Mouse (Mus musculus): ENCODE results near the gene Tcf12.

Gene Tcf12

DNA sequence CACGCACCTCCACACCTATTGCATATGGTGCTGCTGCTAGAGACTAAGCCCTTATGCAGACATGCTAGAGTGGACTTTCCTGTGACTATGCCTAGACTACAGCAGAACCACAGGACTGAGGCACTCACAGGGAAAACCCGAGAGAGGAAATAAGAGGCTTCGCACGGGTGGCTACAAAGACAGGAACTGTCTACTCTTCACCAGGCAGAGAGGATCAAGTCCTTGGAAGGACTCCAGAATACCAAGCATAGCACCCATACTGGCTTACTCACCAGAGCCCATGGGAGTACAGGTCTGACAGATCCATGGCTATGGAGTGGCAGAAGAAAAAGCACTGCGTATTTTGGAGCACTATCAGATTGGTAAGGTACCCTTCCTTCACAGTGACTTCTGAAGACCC is 269.8 kb downstream of the Tcf12 start:
- no peak for DNase-seq (ENCODE audit: low read depth, low spot score)

GRCm38 (mm10) chr9:71837366-71837765 is 274.3 kb downstream of the Tcf12 start:
- DNase-seq (ENCODE audit: low read depth, low spot score), result no peak

- DNase-seq (ENCODE audit: low read depth, low spot score), result no peak
These were observed 275.3 kb downstream of the Tcf12 start for GRCm38 (mm10) chr9:71836366-71836765.

DNA sequence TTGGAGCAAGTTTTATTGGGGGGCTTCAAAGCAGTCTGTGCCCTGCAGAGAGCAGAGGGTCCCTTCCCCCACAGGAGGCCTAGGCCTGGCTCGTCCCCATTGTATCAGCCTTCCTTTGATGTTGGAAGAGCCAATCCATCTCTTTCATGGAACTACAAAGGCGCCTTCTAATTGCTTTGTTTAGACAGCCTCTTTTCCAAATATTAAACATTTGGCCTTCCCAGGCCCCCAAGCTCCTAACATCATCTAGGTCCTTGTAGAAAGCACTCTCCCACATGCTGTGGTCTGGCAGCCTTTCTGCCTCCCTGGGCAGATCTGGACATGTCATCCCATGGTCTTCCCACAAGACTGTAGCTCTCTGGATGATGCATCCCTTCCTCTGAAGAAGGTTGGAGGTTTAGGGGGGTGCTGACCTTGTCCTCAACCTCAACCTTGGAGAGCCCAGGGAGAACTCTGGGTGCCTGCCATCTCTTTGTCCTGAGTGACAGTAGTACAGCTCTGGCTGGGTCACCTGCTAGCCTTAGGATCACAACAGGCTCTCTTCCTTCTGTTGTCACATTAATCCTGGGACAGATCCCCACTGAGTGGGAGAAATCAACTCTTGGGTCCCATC is 276.4 kb downstream of the Tcf12 start:
- no peak for DNase-seq (ENCODE audit: low read depth, low spot score)

DNA sequence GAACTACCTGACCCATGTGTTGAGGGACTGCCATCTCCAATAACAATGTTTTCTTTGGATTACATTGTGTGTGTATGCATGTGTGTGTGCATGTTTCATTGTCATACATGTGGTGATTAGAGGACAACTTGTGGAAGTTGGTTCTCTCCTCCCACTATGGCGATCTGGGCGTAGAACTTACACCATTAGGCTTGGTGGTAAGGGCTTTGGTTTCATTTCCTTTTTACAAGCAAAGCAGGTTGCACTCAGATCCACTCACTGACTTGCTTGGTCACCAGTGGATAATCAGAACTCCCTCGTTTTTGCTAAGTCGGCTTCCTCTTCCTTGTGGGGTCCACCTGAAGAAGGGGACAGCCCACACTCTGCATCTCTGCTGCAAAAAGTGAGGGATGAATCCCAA is 277.0 kb downstream of the Tcf12 start:
- peak; percentile 61 for DNase-seq (ENCODE audit: low read depth, low spot score)

GRCm38 (mm10) chr9:71831756-71832699 is 279.6 kb downstream of the Tcf12 start:
- peak; percentile 84 for DNase-seq (ENCODE audit: low read depth, low spot score)

GRCm38 (mm10) chr9:71830994-71831393 is 280.7 kb downstream of the Tcf12 start:
- no peak for DNase-seq (ENCODE audit: low read depth, low spot score)

- no peak for DNase-seq (ENCODE audit: low read depth, low spot score)
These were observed 281.3 kb downstream of the Tcf12 start for GRCm38 (mm10) chr9:71830365-71830764.

- DNase-seq (ENCODE audit: low read depth, low spot score), result no peak
These were observed 281.9 kb downstream of the Tcf12 start for GRCm38 (mm10) chr9:71829753-71830152.

GRCm38 (mm10) chr9:71829137-71829536 is 282.5 kb downstream of the Tcf12 start:
- DNase-seq (ENCODE audit: low read depth, low spot score), result no peak

- no peak for DNase-seq (ENCODE audit: low read depth, low spot score)
These were observed 284.3 kb downstream of the Tcf12 start for GRCm38 (mm10) chr9:71827371-71827770.

DNA sequence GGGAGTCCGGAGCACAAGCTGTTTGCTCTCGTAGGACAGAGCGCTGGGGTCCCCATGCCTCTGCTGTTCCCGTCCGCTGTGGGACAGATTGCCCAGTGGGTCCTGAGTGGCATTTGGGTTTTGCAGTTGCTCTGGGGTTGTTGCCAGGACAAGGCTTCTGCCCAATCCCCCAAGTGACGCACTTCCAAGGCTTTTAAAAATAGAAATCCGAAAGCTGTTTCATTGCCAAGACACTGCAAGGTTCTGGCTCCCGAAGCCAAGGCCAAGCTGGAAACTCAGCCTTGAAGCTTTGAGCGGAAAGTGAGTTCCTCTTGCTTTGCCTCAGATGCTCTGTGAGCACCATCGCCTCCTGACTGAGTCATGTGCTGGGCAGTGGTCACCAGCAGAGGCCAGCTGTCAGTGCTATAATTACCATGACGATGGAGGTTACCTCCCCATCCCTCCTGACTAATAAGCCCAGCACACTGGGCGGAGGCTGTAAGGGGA is 285.6 kb downstream of the Tcf12 start:
- no peak for DNase-seq (ENCODE audit: low read depth, low spot score)

DNA sequence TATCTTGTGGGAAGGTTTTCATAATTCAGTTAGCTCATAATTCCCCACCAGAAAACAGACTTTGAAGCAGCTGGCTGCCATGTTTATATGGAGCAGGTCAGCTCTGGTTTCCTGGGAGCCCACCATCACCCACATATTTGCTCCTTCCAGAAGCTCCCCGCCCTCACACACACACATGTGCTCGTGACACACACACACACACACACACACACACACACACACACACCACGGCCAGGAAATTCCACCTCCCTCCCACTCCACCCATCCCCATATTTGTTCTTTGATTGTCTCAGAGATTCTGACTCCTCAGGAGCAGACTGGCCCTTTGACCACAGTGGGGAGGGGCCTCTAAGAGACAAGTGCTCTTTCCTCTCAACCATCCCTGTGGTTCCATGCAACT is 289.7 kb downstream of the Tcf12 start:
- no peak for DNase-seq (ENCODE audit: low read depth, low spot score)

GRCm38 (mm10) chr9:71818453-71818852 is 293.2 kb downstream of the Tcf12 start:
- DNase-seq (ENCODE audit: low read depth, low spot score), result no peak

DNA sequence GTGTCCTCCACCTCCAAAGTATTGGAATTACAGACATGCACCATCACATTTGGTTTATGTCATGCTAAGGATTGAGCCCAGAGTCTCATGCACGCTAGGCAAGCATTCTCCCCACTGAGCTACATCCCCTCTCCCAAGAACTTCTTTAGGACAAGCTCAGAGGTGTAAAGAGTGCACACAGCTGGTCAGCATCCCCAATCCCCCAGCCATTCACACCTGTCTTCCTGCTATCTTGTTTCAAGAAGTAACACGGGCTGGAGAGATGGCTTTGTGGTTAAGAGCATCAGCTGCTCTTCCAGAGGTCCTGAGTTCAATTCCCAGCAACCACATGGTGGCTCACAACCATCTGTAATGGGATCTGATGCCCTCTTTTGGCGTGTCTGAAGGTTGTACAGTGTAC is 295.6 kb downstream of the Tcf12 start:
- no peak for DNase-seq (ENCODE audit: low read depth, low spot score)

GRCm38 (mm10) chr9:71813565-71813964 is 298.1 kb downstream of the Tcf12 start:
- DNase-seq (ENCODE audit: low read depth, low spot score), result no peak

DNA sequence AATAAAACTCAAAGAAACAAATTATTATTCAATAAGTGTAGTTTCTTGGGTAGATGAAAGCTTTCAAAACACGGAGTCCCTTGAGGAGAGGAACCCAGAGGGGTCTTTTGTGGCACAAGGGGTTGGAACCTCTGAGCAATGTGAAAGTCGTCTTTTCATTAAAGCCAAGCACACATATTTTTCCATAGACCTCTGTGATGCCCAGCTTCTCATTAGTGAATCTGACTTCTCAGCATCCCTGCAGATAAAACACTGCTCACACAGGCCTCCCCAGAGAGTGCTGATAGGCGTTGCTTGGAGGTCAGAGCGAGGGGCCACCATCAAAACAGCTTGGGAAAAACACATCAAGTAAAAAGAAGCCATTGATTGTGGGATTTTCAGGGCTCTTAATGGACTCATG is 298.8 kb downstream of the Tcf12 start:
- DNase-seq (ENCODE audit: low read depth, low spot score), result no peak

DNA sequence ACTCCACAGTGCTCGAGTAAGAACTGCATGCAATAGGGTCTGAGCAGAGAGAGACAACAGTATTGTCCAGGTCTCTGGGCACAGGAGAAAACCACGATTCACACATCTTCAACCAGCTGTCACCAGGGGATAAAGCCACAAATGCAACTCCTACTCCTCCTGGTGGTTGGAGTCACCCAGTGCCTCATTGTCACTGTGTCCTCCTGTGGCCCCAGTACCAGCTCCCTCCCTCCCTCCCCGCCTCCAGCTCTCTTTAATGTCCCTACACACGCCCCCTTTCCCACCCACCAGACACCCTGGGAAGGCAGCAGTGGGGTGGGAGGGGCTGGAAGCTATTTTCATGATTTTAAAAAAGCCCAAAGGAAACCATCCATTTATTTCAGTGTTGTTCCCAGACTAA is 299.3 kb downstream of the Tcf12 start:
- DNase-seq (ENCODE audit: low read depth, low spot score), result no peak

GRCm38 (mm10) chr9:71811404-71811803 is 300.3 kb downstream of the Tcf12 start:
- no peak for DNase-seq (ENCODE audit: low read depth, low spot score)

- DNase-seq (ENCODE audit: low read depth, low spot score), result no peak
These were observed 300.9 kb downstream of the Tcf12 start for GRCm38 (mm10) chr9:71810723-71811122.

- no peak for DNase-seq (ENCODE audit: low read depth, low spot score)
These were observed 302.9 kb downstream of the Tcf12 start for GRCm38 (mm10) chr9:71808640-71809254.

DNA sequence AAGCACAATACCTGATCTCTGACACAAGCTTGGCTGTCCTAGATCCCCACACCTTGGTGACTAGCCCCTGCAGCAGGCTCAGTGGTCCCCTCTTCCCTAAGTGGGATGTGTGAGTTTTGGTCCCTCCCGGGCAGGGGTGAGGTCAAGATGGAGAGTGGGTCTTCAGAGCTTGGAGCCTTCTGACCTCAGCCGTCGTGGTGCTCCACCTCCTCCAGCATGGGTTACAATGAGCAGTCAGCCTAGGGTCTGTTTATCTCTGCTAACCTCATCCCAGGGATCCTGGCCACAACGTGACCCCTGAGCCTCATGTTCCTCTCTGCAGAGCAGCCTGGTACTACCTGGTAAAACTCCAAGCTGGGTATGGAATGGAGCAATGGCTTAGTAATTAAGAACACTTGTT is 303.9 kb downstream of the Tcf12 start:
- no peak for DNase-seq (ENCODE audit: low read depth, low spot score)
